Mouse (Mus musculus) myocyte (in vitro differentiated cells): Measurements from ENCODE around the gene Cdr2.

ENCODE experiments used
- MYOD1 ChIP-seq, 3 experiments: IDR thresholded peaks; one replicate each; pipeline ENCODE4 v1.6.1; 2011; ENCODE audit warnings: control low read depth in 2 of 3, low read depth in 2 of 3, mild to moderate bottlenecking in 2 of 3, moderate library complexity in 1 of 3; ENCODE audit not compliant: insufficient read length in 2 of 3, control insufficient read depth in 1 of 3
- POLR2A ChIP-seq: IDR thresholded peaks from one replicate; pipeline ENCODE4 v1.6.1; 2011; ENCODE audit warnings: low read depth, mild to moderate bottlenecking, control low read depth, moderate library complexity; ENCODE audit not compliant: insufficient read length

DNA sequence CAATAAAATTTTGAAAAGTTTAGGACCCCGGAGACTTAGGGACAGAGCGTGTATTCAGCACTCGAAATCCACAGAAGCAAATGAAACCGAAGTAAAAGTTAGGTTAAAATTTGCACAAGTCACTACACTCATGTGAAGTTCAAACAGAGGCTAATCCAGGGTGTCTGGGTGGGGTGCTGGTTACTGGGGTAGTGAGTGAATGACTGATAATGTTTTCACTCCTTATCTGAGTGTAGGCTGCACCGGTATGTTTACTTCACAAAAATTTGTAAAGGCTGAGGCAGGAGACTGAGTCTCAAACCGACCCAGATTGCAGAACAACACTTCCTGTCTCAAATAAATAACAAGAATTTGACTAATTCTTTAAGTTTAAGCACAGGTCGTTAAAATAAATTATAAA lies 12.9 kb downstream of the Cdr2 start:
- TF ChIP-seq POLR2A (no peak), MYOD1 (IDR thresholded peaks at IDR 0.05; ENCODE audit: control insufficient read depth in 1 of 3, insufficient read length in 2 of 3, low read depth in 2 of 3) (no peak)
